Mouse (Mus musculus): ENCODE measurements at regions not wholly inside any gene's neighbourhood (a gene's known extent, or its start where the extent isn't known, plus 50 kb on each side); places are given as distances from the start of the nearest gene placed in this dataset.

- H3K4me3 ChIP-seq: no peak overlapping the region
- TF ChIP-seq E2F4 (IDR thresholded peaks at IDR 0.05; ENCODE audit: insufficient read depth): no peak
- no peak overlapping the region for H3ac ChIP-seq (ENCODE audit: control insufficient read depth, insufficient read length)
- H3K27me3 ChIP-seq (ENCODE audit: control insufficient read depth, insufficient read depth, insufficient read length): no peaks in the 10 kb centered on the region
- H3K36me3 ChIP-seq (ENCODE audit: control insufficient read depth, insufficient read depth): no peaks in the 10 kb centered on the region
- H3K79me2 ChIP-seq (ENCODE audit: control insufficient read depth, insufficient read depth): no peaks in the 10 kb centered on the region
- H3K4me2 ChIP-seq (ENCODE audit: low read depth): no peak overlapping the region
Observed at GRCm38 (mm10) chr3:132353204-132353603, 268.1 kb downstream of the Dkk2 start.

GRCm38 (mm10) chr3:132359596-132359995, 270.0 kb upstream of the Gimd1 start:
- no peaks in the 10 kb centered on the region for H3K27me3 ChIP-seq (ENCODE audit: control insufficient read depth, insufficient read depth, insufficient read length)
- TF ChIP-seq CEBPB (IDR thresholded peaks at IDR 0.05; ENCODE audit: insufficient read depth, poor library complexity, severe bottlenecking): no peak
- no peak for TF ChIP-seq TCF3 (IDR thresholded peaks at IDR 0.05; ENCODE audit: insufficient read length, low read depth)
- TF ChIP-seq TCF12 (IDR thresholded peaks at IDR 0.05; ENCODE audit: insufficient read depth, poor library complexity, severe bottlenecking): no peak
- no peak for TF ChIP-seq REST (IDR thresholded peaks at IDR 0.05; ENCODE audit: insufficient read depth, insufficient read length)
- no peak for TF ChIP-seq POLR2AphosphoS2 (IDR thresholded peaks at IDR 0.05; ENCODE audit: insufficient read length, low read depth)
- no peak for TF ChIP-seq USF1 (IDR thresholded peaks at IDR 0.05; ENCODE audit: low read depth)
- H3ac ChIP-seq (ENCODE audit: control insufficient read depth, insufficient read length): no peak overlapping the region
- no peaks in the 10 kb centered on the region for H3K36me3 ChIP-seq (ENCODE audit: control insufficient read depth, insufficient read depth)
- H3K79me2 ChIP-seq (ENCODE audit: control insufficient read depth, insufficient read depth): no peaks in the 10 kb centered on the region
- H3K4me3 ChIP-seq: no peak overlapping the region
- H3K4me2 ChIP-seq (ENCODE audit: low read depth): no peak overlapping the region

- Histone ChIP-seq H3K79me2 (ENCODE audit: control insufficient read depth, insufficient read depth) (no peaks in the 10 kb centered on the region), H3ac (ENCODE audit: control insufficient read depth, insufficient read length) (no peak overlapping the region), H3K36me3 (ENCODE audit: control insufficient read depth, insufficient read depth) (no peaks in the 10 kb centered on the region), H3K4me3 (no peak overlapping the region), H3K27me3 (ENCODE audit: control insufficient read depth, insufficient read depth, insufficient read length) (no peaks in the 10 kb centered on the region), H3K4me2 (ENCODE audit: low read depth) (no peak overlapping the region)
- TF ChIP-seq MYOD1 (IDR thresholded peaks at IDR 0.05; ENCODE audit: control insufficient read depth in 1 of 3, insufficient read length in 2 of 3, low read depth in 2 of 3): no peak
- no peak for TF ChIP-seq E2F4 (IDR thresholded peaks at IDR 0.05; ENCODE audit: insufficient read depth)
- no peak for TF ChIP-seq POLR2A (IDR thresholded peaks at IDR 0.05; ENCODE audit: insufficient read length, low read depth)
- TF ChIP-seq REST (IDR thresholded peaks at IDR 0.05; ENCODE audit: insufficient read depth, insufficient read length): no peak
- no peak for TF ChIP-seq USF1 (IDR thresholded peaks at IDR 0.05; ENCODE audit: low read depth)
- TF ChIP-seq MYOG (IDR thresholded peaks at IDR 0.05; ENCODE audit: control insufficient read depth in 1 of 3, insufficient read depth in 1 of 3, insufficient read length in 2 of 3, low read depth in 2 of 3): no peak
- no peak for TF ChIP-seq CEBPB (IDR thresholded peaks at IDR 0.05; ENCODE audit: insufficient read depth, poor library complexity, severe bottlenecking)
- no peak for TF ChIP-seq MAX (IDR thresholded peaks at IDR 0.05; ENCODE audit: low read depth)
Observed at GRCm38 (mm10) chr3:132375579-132375978, 254.0 kb upstream of the Gimd1 start.

- no peak overlapping the region for H3K4me3 ChIP-seq
- TF ChIP-seq CEBPB (IDR thresholded peaks at IDR 0.05; ENCODE audit: insufficient read depth, poor library complexity, severe bottlenecking): no peak
- TF ChIP-seq E2F4 (IDR thresholded peaks at IDR 0.05; ENCODE audit: insufficient read depth): no peak
- no peak for TF ChIP-seq TCF3 (IDR thresholded peaks at IDR 0.05; ENCODE audit: insufficient read length, low read depth)
- no peak for TF ChIP-seq MAX (IDR thresholded peaks at IDR 0.05; ENCODE audit: low read depth)
- TF ChIP-seq MYOD1 (IDR thresholded peaks at IDR 0.05; ENCODE audit: control insufficient read depth in 1 of 3, insufficient read length in 2 of 3, low read depth in 2 of 3): no peak
- no peak for TF ChIP-seq TCF12 (IDR thresholded peaks at IDR 0.05; ENCODE audit: insufficient read depth, poor library complexity, severe bottlenecking)
- no peak for TF ChIP-seq POLR2A (IDR thresholded peaks at IDR 0.05; ENCODE audit: insufficient read length, low read depth)
- no peak for TF ChIP-seq SRF (IDR thresholded peaks at IDR 0.05; ENCODE audit: control insufficient read depth, insufficient read length, low read depth)
- TF ChIP-seq MYOG (IDR thresholded peaks at IDR 0.05; ENCODE audit: control insufficient read depth in 1 of 3, insufficient read depth in 1 of 3, insufficient read length in 2 of 3, low read depth in 2 of 3): no peak
- TF ChIP-seq REST (IDR thresholded peaks at IDR 0.05; ENCODE audit: insufficient read depth, insufficient read length): no peak
- TF ChIP-seq USF1 (IDR thresholded peaks at IDR 0.05; ENCODE audit: low read depth): no peak
- H3K79me2 ChIP-seq (ENCODE audit: control insufficient read depth, insufficient read depth): no peaks in the 10 kb centered on the region
- no peak overlapping the region for H3ac ChIP-seq (ENCODE audit: control insufficient read depth, insufficient read length)
- H3K27me3 ChIP-seq (ENCODE audit: control insufficient read depth, insufficient read depth, insufficient read length): no peaks in the 10 kb centered on the region
- no peaks in the 10 kb centered on the region for H3K36me3 ChIP-seq (ENCODE audit: control insufficient read depth, insufficient read depth)
- H3K4me2 ChIP-seq (ENCODE audit: low read depth): no peak overlapping the region
Observed at GRCm38 (mm10) chr3:132417742-132418141, 211.9 kb upstream of the Gimd1 start.

- Histone ChIP-seq H3ac (ENCODE audit: control insufficient read depth, insufficient read length) (no peak overlapping the region), H3K27me3 (ENCODE audit: control insufficient read depth, insufficient read depth, insufficient read length) (no peaks in the 10 kb centered on the region), H3K79me2 (ENCODE audit: control insufficient read depth, insufficient read depth) (no peaks in the 10 kb centered on the region), H3K4me3 (no peak overlapping the region), H3K4me2 (ENCODE audit: low read depth) (no peak overlapping the region), H3K36me3 (ENCODE audit: control insufficient read depth, insufficient read depth) (no peaks in the 10 kb centered on the region)
- TF ChIP-seq TCF3 (IDR thresholded peaks at IDR 0.05; ENCODE audit: insufficient read length, low read depth): no peak
- no peak for TF ChIP-seq MYOD1 (IDR thresholded peaks at IDR 0.05; ENCODE audit: control insufficient read depth in 1 of 3, insufficient read length in 2 of 3, low read depth in 2 of 3)
- no peak for TF ChIP-seq CEBPB (IDR thresholded peaks at IDR 0.05; ENCODE audit: insufficient read depth, poor library complexity, severe bottlenecking)
- no peak for TF ChIP-seq REST (IDR thresholded peaks at IDR 0.05; ENCODE audit: insufficient read depth, insufficient read length)
- TF ChIP-seq E2F4 (IDR thresholded peaks at IDR 0.05; ENCODE audit: insufficient read depth): no peak
- no peak for TF ChIP-seq SRF (IDR thresholded peaks at IDR 0.05; ENCODE audit: control insufficient read depth, insufficient read length, low read depth)
- TF ChIP-seq MAX (IDR thresholded peaks at IDR 0.05; ENCODE audit: low read depth): no peak
- no peak for TF ChIP-seq POLR2A (IDR thresholded peaks at IDR 0.05; ENCODE audit: insufficient read length, low read depth)
- no peak for TF ChIP-seq TCF12 (IDR thresholded peaks at IDR 0.05; ENCODE audit: insufficient read depth, poor library complexity, severe bottlenecking)
- TF ChIP-seq USF1 (IDR thresholded peaks at IDR 0.05; ENCODE audit: low read depth): no peak
- no peak for TF ChIP-seq POLR2AphosphoS2 (IDR thresholded peaks at IDR 0.05; ENCODE audit: insufficient read length, low read depth)
- no peak for TF ChIP-seq MYOG (IDR thresholded peaks at IDR 0.05; ENCODE audit: control insufficient read depth in 1 of 3, insufficient read depth in 1 of 3, insufficient read length in 2 of 3, low read depth in 2 of 3)
Observed at GRCm38 (mm10) chr3:132425819-132426671, 203.6 kb upstream of the Gimd1 start.
